Mouse (Mus musculus) neural tube, embryonic 12.5 days (tissue): Measurements from ENCODE around the gene Idh1. TPM values are rescaled to one million over a fixed set of nuclear protein-coding genes. Genes with fewer than 3 reads are reported as not detected.

ENCODE experiments used
- ATAC-seq: fragments of 200-750 bp; cut with Nextera tagmentation; 2 replicates; pipeline ENCODE4 v1.8.0; 2017; ENCODE audit warnings: low read depth, mild to moderate bottlenecking, moderate TSS enrichment, moderate library complexity; ENCODE audit not compliant: low FRiP score
- H3K27ac ChIP-seq: fragments of 300-500 bp; sonication (generic); 2 replicates; pipeline ENCODE4 v1.5.1; 2016
- H3K27me3 ChIP-seq: fragments of 300-500 bp; sonication (generic); replicated peaks from 2 replicates; pipeline ENCODE4 v1.6.1; 2016; ENCODE audit warnings: mild to moderate bottlenecking
- H3K36me3 ChIP-seq: fragments of 300-500 bp; sonication (generic); 2 replicates; pipeline ENCODE4 v1.6.1; 2016; ENCODE audit warnings: mild to moderate bottlenecking
- H3K4me1 ChIP-seq: fragments of 300-500 bp; sonication (generic); 2 replicates; pipeline ENCODE4 v1.6.1; 2016
- H3K4me2 ChIP-seq: fragments of 300-500 bp; sonication (generic); replicated peaks from 2 replicates; pipeline ENCODE4 v1.6.1; 2016; ENCODE audit warnings: mild to moderate bottlenecking
- H3K4me3 ChIP-seq: fragments of 300-500 bp; sonication (generic); 2 replicates; pipeline ENCODE4 v1.5.1; 2016
- H3K9ac ChIP-seq: fragments of 300-500 bp; sonication (generic); 2 replicates; pipeline ENCODE4 v1.6.1; 2016; ENCODE audit warnings: mild to moderate bottlenecking
- H3K9me3 ChIP-seq: fragments of 300-500 bp; sonication (generic); 2 replicates; pipeline ENCODE4 v1.6.1; 2016; ENCODE audit warnings: mild to moderate bottlenecking
- WGBS: fragments of 180-500 bp; shearing (Covaris S2); methylation state at CpG from one replicate; pipeline ENCODE4 v1.1.7; 2016; 5-methylcytosine and 5-hydroxymethylcytosine counted together
- polyA plus RNA-seq: library from polyadenylated mRNA; unstranded; fragments of >200 nt; fragmentation: Nextera tagmentation; extraction: Ambion mirVana; gene quantifications from 2 replicates; pipeline ENCODE4 v1.2.1, GENCODE M21; 2016

The Idh1 gene
- polyA plus RNA-seq, 1 experiment from 2014 or later: 409 TPM

GRCm38 (mm10) chr1:65171579-65171978, 14.7 kb downstream of the Idh1 start:
- no peaks in the 10 kb centered on the region for H3K27me3 ChIP-seq
- ATAC-seq: no peak
- H3K4me3 ChIP-seq: no peak overlapping the region
- H3K36me3 ChIP-seq: peaks cover 70% of the 10 kb centered on the region
- H3K27ac ChIP-seq: no peak overlapping the region
- H3K9ac ChIP-seq: no peak overlapping the region
- WGBS: 87% methylated on average over 4 of the region's 4 CpGs
- no peak overlapping the region for H3K4me2 ChIP-seq
- peaks cover 5% of the 10 kb centered on the region; the same call in 1 of the 2 replicates for H3K4me1 ChIP-seq
- H3K9me3 ChIP-seq: no peaks in the 10 kb centered on the region

- 91% methylated on average over 5 of the region's 5 CpGs for WGBS
- Histone ChIP-seq H3K9ac (no peak overlapping the region), H3K27me3 (no peaks in the 10 kb centered on the region), H3K4me3 (no peak overlapping the region), H3K36me3 (peaks cover 85% of the 10 kb centered on the region), H3K4me2 (no peak overlapping the region), H3K27ac (no peak overlapping the region), H3K9me3 (no peaks in the 10 kb centered on the region), H3K4me1 (no peaks in the 10 kb centered on the region)
- no peak for ATAC-seq
Measured at GRCm38 (mm10) chr1:65169947-65170346, 16.4 kb downstream of the Idh1 start.

GRCm38 (mm10) chr1:65169536-65169935, 16.8 kb downstream of the Idh1 start:
- Histone ChIP-seq H3K36me3 (peaks cover 86% of the 10 kb centered on the region), H3K27ac (no peak overlapping the region), H3K4me3 (no peak overlapping the region), H3K27me3 (no peaks in the 10 kb centered on the region), H3K9ac (no peak overlapping the region), H3K9me3 (no peaks in the 10 kb centered on the region), H3K4me1 (no peaks in the 10 kb centered on the region), H3K4me2 (no peak overlapping the region)
- 95% methylated on average over 7 of the region's 7 CpGs for WGBS
- ATAC-seq: no peak

DNA sequence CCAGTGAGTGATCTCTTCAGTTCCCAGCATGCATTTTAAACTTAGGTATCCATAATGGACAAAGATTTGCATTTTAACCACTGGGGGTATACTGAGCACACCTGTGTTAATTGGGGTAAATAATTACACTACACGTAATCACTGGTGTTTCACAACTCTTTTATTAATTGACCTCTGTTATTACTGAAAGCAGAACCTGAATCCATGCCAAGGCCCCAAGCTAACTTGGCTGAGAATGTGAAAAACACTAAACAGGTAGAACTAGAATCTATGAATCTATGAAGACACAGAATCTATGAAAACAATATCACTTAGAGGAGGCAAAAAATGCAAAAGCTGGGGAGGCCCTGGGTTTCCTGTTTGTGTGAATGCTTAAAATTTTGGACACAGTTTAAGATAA, 18.8 kb downstream of the Idh1 start:
- no peak for ATAC-seq
- no peak overlapping the region for H3K27ac ChIP-seq
- H3K4me2 ChIP-seq: no peak overlapping the region
- no peak overlapping the region for H3K9ac ChIP-seq
- H3K9me3 ChIP-seq: no peaks in the 10 kb centered on the region
- H3K4me1 ChIP-seq: no peaks in the 10 kb centered on the region
- H3K27me3 ChIP-seq: no peaks in the 10 kb centered on the region
- H3K36me3 ChIP-seq: peaks cover 91% of the 10 kb centered on the region
- 91% methylated on average over 1 of the region's 1 CpGs for WGBS
- no peak overlapping the region for H3K4me3 ChIP-seq

- Histone ChIP-seq H3K36me3 (peaks cover 88% of the 10 kb centered on the region), H3K27ac (no peak overlapping the region), H3K9me3 (no peaks in the 10 kb centered on the region), H3K27me3 (no peaks in the 10 kb centered on the region), H3K4me1 (no peaks in the 10 kb centered on the region), H3K9ac (no peak overlapping the region), H3K4me3 (no peak overlapping the region), H3K4me2 (no peak overlapping the region)
- 94% methylated on average over 1 of the region's 1 CpGs for WGBS
- ATAC-seq: no peak
Measured at GRCm38 (mm10) chr1:65162210-65162609, 24.1 kb downstream of the Idh1 start.

GRCm38 (mm10) chr1:65156111-65156510, 30.2 kb downstream of the Idh1 start:
- Histone ChIP-seq H3K27ac (no peak overlapping the region), H3K4me1 (no peaks in the 10 kb centered on the region), H3K4me2 (no peak overlapping the region), H3K27me3 (no peaks in the 10 kb centered on the region), H3K9me3 (no peaks in the 10 kb centered on the region), H3K9ac (no peak overlapping the region), H3K36me3 (peaks cover 39% of the 10 kb centered on the region), H3K4me3 (no peak overlapping the region)
- 98% methylated on average over 5 of the region's 5 CpGs for WGBS
- no peak for ATAC-seq

- Histone ChIP-seq H3K27ac (no peak overlapping the region), H3K4me3 (no peak overlapping the region), H3K27me3 (no peaks in the 10 kb centered on the region), H3K36me3 (peaks cover 27% of the 10 kb centered on the region), H3K4me1 (no peaks in the 10 kb centered on the region), H3K4me2 (no peak overlapping the region), H3K9me3 (no peaks in the 10 kb centered on the region), H3K9ac (no peak overlapping the region)
- ATAC-seq: no peak
Measured at GRCm38 (mm10) chr1:65154814-65155213, 31.5 kb downstream of the Idh1 start.

DNA sequence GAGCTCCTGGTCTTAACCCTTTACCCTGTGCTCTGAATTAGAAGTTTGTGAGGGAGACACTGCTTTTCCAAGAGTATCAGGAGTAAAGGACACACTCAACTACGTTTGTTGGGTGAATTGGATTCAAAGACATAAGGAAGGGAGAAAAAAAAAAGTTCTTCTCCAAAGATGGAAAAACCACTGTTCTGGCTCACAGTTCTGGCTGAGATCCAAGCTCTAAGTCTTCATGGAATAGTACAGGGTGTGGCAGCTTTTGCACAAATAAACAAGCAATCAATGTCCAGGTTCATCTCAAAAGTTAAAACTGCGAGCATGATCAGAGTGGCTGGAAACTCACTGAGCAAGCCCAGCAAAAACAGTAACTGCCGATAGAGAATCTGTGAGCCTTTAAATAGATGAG, 38.3 kb downstream of the Idh1 start:
- no peak for ATAC-seq
- H3K27ac ChIP-seq: no peak overlapping the region
- no peak overlapping the region for H3K4me3 ChIP-seq
- H3K36me3 ChIP-seq: no peaks in the 10 kb centered on the region
- H3K9ac ChIP-seq: no peak overlapping the region
- no peaks in the 10 kb centered on the region for H3K9me3 ChIP-seq
- H3K4me2 ChIP-seq: no peak overlapping the region
- no peaks in the 10 kb centered on the region for H3K4me1 ChIP-seq
- H3K27me3 ChIP-seq: no peaks in the 10 kb centered on the region
- 82% methylated on average over 3 of the region's 3 CpGs for WGBS

DNA sequence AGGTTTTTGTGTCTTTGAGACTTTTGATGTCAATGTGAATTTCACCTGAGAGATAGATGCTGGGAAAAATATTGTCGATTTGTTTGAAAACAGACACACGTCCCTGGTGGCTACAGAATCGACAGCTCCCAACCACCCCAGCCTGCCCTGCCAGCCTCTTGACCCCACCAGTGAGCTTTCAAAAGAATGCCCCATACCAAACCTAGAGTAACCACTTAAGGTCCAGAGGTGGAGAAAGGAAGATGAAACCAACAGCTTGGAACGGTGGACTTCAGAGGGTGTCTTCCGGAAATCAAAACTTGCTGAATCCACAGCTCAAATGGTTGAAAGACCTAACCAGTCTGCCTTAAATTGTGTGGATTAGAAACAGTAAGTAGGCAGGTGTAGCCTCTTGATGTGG, 39.0 kb downstream of the Idh1 start:
- Histone ChIP-seq H3K4me3 (no peak overlapping the region), H3K27me3 (no peaks in the 10 kb centered on the region), H3K4me1 (no peaks in the 10 kb centered on the region), H3K27ac (no peak overlapping the region), H3K9ac (no peak overlapping the region), H3K4me2 (no peak overlapping the region), H3K36me3 (no peaks in the 10 kb centered on the region), H3K9me3 (no peaks in the 10 kb centered on the region)
- ATAC-seq: no peak
- 92% methylated on average over 5 of the region's 5 CpGs for WGBS

DNA sequence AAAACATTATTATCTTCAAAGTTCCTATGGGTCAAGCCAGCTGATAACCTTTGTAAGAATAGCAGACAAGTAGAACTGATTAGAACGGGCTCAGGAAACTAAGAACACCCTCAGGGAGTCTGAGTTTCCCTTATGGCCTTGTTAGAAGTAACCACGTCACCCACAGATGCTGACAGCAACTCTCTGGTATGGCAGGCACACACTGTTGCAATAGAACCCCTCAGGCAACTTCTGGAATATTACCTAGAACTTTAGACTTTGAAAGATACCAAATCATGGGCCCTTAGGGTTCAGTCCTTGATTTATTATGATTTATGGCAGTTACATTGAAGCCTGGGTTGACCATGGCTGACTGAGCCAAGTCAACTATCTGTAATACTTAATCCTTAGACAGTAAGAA, 39.7 kb downstream of the Idh1 start:
- no peak overlapping the region for H3K4me2 ChIP-seq
- no peak overlapping the region for H3K9ac ChIP-seq
- WGBS: 78% methylated on average over 2 of the region's 2 CpGs
- H3K4me1 ChIP-seq: no peaks in the 10 kb centered on the region
- H3K9me3 ChIP-seq: no peaks in the 10 kb centered on the region
- ATAC-seq: no peak
- no peak overlapping the region for H3K27ac ChIP-seq
- H3K36me3 ChIP-seq: no peaks in the 10 kb centered on the region
- no peaks in the 10 kb centered on the region for H3K27me3 ChIP-seq
- H3K4me3 ChIP-seq: no peak overlapping the region

GRCm38 (mm10) chr1:65144783-65145182, 41.5 kb downstream of the Idh1 start:
- 90% methylated on average over 2 of the region's 2 CpGs for WGBS
- Histone ChIP-seq H3K4me1 (no peaks in the 10 kb centered on the region), H3K27ac (no peak overlapping the region), H3K27me3 (no peaks in the 10 kb centered on the region), H3K9me3 (no peaks in the 10 kb centered on the region), H3K36me3 (no peaks in the 10 kb centered on the region), H3K4me3 (no peak overlapping the region), H3K4me2 (no peak overlapping the region), H3K9ac (no peak overlapping the region)
- ATAC-seq: no peak

DNA sequence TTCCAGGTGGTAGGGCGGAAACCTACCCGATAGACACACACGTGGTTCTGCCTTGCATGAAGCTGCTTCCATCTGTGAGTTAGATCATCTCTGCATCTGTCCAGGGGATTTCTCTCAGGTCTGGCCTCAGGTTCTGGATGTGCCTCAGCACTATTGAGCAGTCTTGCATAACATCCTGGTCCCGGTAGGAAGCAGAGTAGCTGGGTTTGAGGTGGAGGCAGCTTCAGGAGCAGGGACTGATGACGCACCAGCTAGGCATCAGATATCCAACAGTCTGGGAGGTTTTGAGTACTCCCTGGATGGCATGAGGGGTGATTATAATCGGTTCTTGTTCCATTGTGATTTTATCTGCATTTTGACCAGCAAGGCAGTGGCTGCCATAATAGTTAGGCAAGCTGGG, 48.7 kb downstream of the Idh1 start:
- no peak overlapping the region for H3K27ac ChIP-seq
- H3K9me3 ChIP-seq: no peaks in the 10 kb centered on the region
- ATAC-seq: no peak
- H3K4me3 ChIP-seq: no peak overlapping the region
- WGBS: 80% methylated on average over 6 of the region's 6 CpGs
- H3K9ac ChIP-seq: no peak overlapping the region
- H3K27me3 ChIP-seq: no peaks in the 10 kb centered on the region
- no peaks in the 10 kb centered on the region for H3K4me1 ChIP-seq
- no peak overlapping the region for H3K4me2 ChIP-seq
- H3K36me3 ChIP-seq: no peaks in the 10 kb centered on the region

DNA sequence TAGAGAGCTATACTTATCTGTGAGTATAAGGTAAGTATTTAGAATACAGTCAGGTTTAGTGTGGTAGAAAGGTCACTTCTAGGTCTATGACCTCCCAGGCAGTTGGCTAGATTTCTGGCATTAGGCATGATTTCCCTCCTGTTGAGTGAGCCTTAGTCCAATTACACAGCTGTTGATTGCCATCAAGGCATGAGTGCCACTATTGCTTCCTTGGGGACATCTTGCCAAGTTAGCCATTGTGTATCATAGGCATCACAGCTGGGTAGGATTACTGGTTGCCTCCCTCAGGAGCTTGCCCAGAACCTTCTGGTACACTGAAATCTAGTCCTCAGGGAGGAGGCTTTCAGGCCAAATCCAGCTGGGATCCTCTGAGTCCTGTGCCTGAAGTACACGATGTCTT, 53.5 kb downstream of the Idh1 start:
- WGBS: 88% methylated on average over 1 of the region's 1 CpGs
- ATAC-seq: no peak
- no peaks in the 10 kb centered on the region for H3K9me3 ChIP-seq
- no peaks in the 10 kb centered on the region for H3K4me1 ChIP-seq
- H3K36me3 ChIP-seq: no peaks in the 10 kb centered on the region
- H3K9ac ChIP-seq: no peak overlapping the region
- no peak overlapping the region for H3K4me2 ChIP-seq
- H3K27me3 ChIP-seq: no peaks in the 10 kb centered on the region
- no peak overlapping the region for H3K4me3 ChIP-seq
- no peak overlapping the region for H3K27ac ChIP-seq

- H3K27ac ChIP-seq: no peak overlapping the region
- no peaks in the 10 kb centered on the region for H3K9me3 ChIP-seq
- H3K4me1 ChIP-seq: no peaks in the 10 kb centered on the region
- ATAC-seq: no peak
- no peak overlapping the region for H3K9ac ChIP-seq
- no peak overlapping the region for H3K4me3 ChIP-seq
- no peaks in the 10 kb centered on the region for H3K36me3 ChIP-seq
- H3K4me2 ChIP-seq: no peak overlapping the region
- H3K27me3 ChIP-seq: no peaks in the 10 kb centered on the region
- 94% methylated on average over 1 of the region's 1 CpGs for WGBS
Measured at GRCm38 (mm10) chr1:65131671-65132070, 54.6 kb downstream of the Idh1 start.
